Mouse (Mus musculus) liver, adult 10 weeks (tissue): Measurements from ENCODE around the gene Spock1. TPM values are rescaled to one million over a fixed set of nuclear protein-coding genes. Genes with fewer than 3 reads are reported as not detected.

Source experiments
- polyA plus RNA-seq: library from polyadenylated mRNA; stranded (reverse); fragments of 350-450 nt; fragmentation: Illumina TruSeq; extraction: RNeasy Lipid Tissue Mini Kit (QIAGEN cat#74804); gene quantifications from one replicate; pipeline ENCODE4 v1.2.3, GENCODE M21; 2014; ENCODE audit warnings: low read depth, low replicate concordance

Spock1 gene
- not detected for polyA plus RNA-seq

GRCm38 (mm10) chr13:57908266-57908582 is at the start of gene Spock1:
Gene Spock1, minus strand, starts transcription at chr13:57908332.

Other genes with a start within 250 kb of the Spock1 start
- 2.9 TPM for gene Klhl3, start 205.3 kb upstream of the Spock1 start, polyA plus RNA-seq
- 35.0 TPM for gene Hnrnpa0, start 220.2 kb upstream of the Spock1 start, polyA plus RNA-seq
- gene Idnk, start 249.3 kb upstream of the Spock1 start, polyA plus RNA-seq = 16.2 TPM